Mouse (Mus musculus): ENCODE results near the gene Dock6. TPM values are rescaled to one million over a fixed set of nuclear protein-coding genes. Genes with fewer than 3 reads are reported as not detected.
"Not testable (repeated sequence)": the region's sequence is repeated elsewhere in the genome, so short reads cannot be mapped to it uniquely, and the experiment has no call there.

The Dock6 gene
- polyA plus RNA-seq, 1 experiment from 2014 or later: 17.0 TPM

- H3K4me2 ChIP-seq (replicated peaks): no peak overlapping the region
- 75% methylated on average over 8 of the region's 8 CpGs for WGBS
- H3K4me1 ChIP-seq (replicated peaks): peaks cover 7% of the 10 kb centered on the region
- no peak overlapping the region for H3K27ac ChIP-seq
- H3K9me3 ChIP-seq: no peaks in the 10 kb centered on the region
- no peak overlapping the region for H3K9ac ChIP-seq (replicated peaks)
- H3K36me3 ChIP-seq: peaks cover 14% of the 10 kb centered on the region
- H3K4me3 ChIP-seq (replicated peaks): no peak overlapping the region
- peak; percentile 66 for ATAC-seq
- no peaks in the 10 kb centered on the region for H3K27me3 ChIP-seq
Measured at GRCm38 (mm10) chr9:21792644-21793043, 59.8 kb downstream of the Dock6 start.

- ATAC-seq: no peak
- H3K4me3 ChIP-seq (replicated peaks): no peak overlapping the region
- 0 out of 2 replicates have a peak, but pooled peaks cover 9% of the 10 kb centered on the region for H3K4me1 ChIP-seq (replicated peaks)
- no peak overlapping the region for H3K9ac ChIP-seq (replicated peaks)
- H3K27ac ChIP-seq: no peak overlapping the region
- H3K27me3 ChIP-seq: no peaks in the 10 kb centered on the region
- H3K36me3 ChIP-seq: peaks cover 14% of the 10 kb centered on the region
- 87% methylated on average over 8 of the region's 8 CpGs for WGBS
- H3K9me3 ChIP-seq: no peaks in the 10 kb centered on the region
- H3K4me2 ChIP-seq (replicated peaks): no peak overlapping the region
Measured at GRCm38 (mm10) chr9:21791861-21792260, 60.6 kb downstream of the Dock6 start.

- H3K27me3 ChIP-seq: no peaks in the 10 kb centered on the region
- no peaks in the 10 kb centered on the region for H3K36me3 ChIP-seq
- WGBS: 84% methylated on average over 9 of the region's 9 CpGs
- ATAC-seq: no peak
- no peak overlapping the region for H3K27ac ChIP-seq
- H3K9ac ChIP-seq (replicated peaks): no peak overlapping the region
- no peak overlapping the region for H3K4me3 ChIP-seq (replicated peaks)
- 0 out of 2 replicates have a peak, but pooled peaks cover 3% of the 10 kb centered on the region for H3K4me1 ChIP-seq (replicated peaks)
- H3K4me2 ChIP-seq (replicated peaks): no peak overlapping the region
- no peaks in the 10 kb centered on the region for H3K9me3 ChIP-seq
Measured at GRCm38 (mm10) chr9:21788234-21788633, 64.2 kb downstream of the Dock6 start.

GRCm38 (mm10) chr9:21787654-21788053 lies 64.8 kb downstream of the Dock6 start:
- WGBS: 84% methylated on average over 5 of the region's 5 CpGs
- no peak overlapping the region for H3K4me3 ChIP-seq (replicated peaks)
- no peak overlapping the region for H3K4me2 ChIP-seq (replicated peaks)
- no peaks in the 10 kb centered on the region for H3K9me3 ChIP-seq
- H3K27me3 ChIP-seq: no peaks in the 10 kb centered on the region
- H3K9ac ChIP-seq (replicated peaks): no peak overlapping the region
- no peak for ATAC-seq
- H3K36me3 ChIP-seq: no peaks in the 10 kb centered on the region
- H3K4me1 ChIP-seq (replicated peaks): 0 out of 2 replicates have a peak, but pooled peaks cover 3% of the 10 kb centered on the region
- no peak overlapping the region for H3K27ac ChIP-seq

GRCm38 (mm10) chr9:21786906-21787305 lies 65.5 kb downstream of the Dock6 start:
- H3K9me3 ChIP-seq: no peaks in the 10 kb centered on the region
- 3% methylated on average over 6 of the region's 6 CpGs for WGBS
- H3K4me1 ChIP-seq (replicated peaks): 0 out of 2 replicates have a peak, but pooled peaks cover 3% of the 10 kb centered on the region
- no peak overlapping the region for H3K9ac ChIP-seq (replicated peaks)
- ATAC-seq: peak; percentile 60; the same call in 1 of the 2 replicates
- no peak overlapping the region for H3K4me3 ChIP-seq (replicated peaks)
- no peaks in the 10 kb centered on the region for H3K27me3 ChIP-seq
- no peaks in the 10 kb centered on the region for H3K36me3 ChIP-seq
- H3K27ac ChIP-seq: no peak overlapping the region
- no peak overlapping the region; the same call in 1 of the 2 replicates for H3K4me2 ChIP-seq (replicated peaks)

- WGBS: 85% methylated on average over 2 of the region's 2 CpGs
- not testable (repeated sequence) for H3K27me3 ChIP-seq; H3K9ac ChIP-seq (replicated peaks); H3K36me3 ChIP-seq; H3K27ac ChIP-seq; H3K4me3 ChIP-seq (replicated peaks); H3K9me3 ChIP-seq; H3K4me1 ChIP-seq (replicated peaks); ATAC-seq; H3K4me2 ChIP-seq (replicated peaks)
Measured at GRCm38 (mm10) chr9:21786309-21786708, 66.1 kb downstream of the Dock6 start.

- Histone ChIP-seq H3K27ac (no peak overlapping the region), H3K9ac (replicated peaks) (no peak overlapping the region), H3K27me3 (no peaks in the 10 kb centered on the region), H3K9me3 (no peaks in the 10 kb centered on the region), H3K4me1 (replicated peaks) (0 out of 2 replicates have a peak, but pooled peaks cover 3% of the 10 kb centered on the region), H3K4me3 (replicated peaks) (no peak overlapping the region), H3K36me3 (peaks cover 5% of the 10 kb centered on the region; the same call in 1 of the 2 replicates), H3K4me2 (replicated peaks) (no peak overlapping the region)
- no peak for ATAC-seq
- WGBS: 91% methylated on average over 7 of the region's 7 CpGs
Measured at GRCm38 (mm10) chr9:21784517-21785307, 67.7 kb downstream of the Dock6 start.

- no peaks in the 10 kb centered on the region for H3K27me3 ChIP-seq
- 87% methylated on average over 15 of the region's 15 CpGs for WGBS
Measured at GRCm38 (mm10) chr9:21781657-21782468, 70.6 kb downstream of the Dock6 start.

GRCm38 (mm10) chr9:21777726-21778125 lies 74.7 kb downstream of the Dock6 start:
- Histone ChIP-seq H3K4me1 (replicated peaks) (no peaks in the 10 kb centered on the region), H3K9ac (replicated peaks) (no peak overlapping the region), H3K36me3 (peaks cover 20% of the 10 kb centered on the region), H3K4me2 (replicated peaks) (no peak overlapping the region), H3K4me3 (replicated peaks) (no peak overlapping the region), H3K27me3 (no peaks in the 10 kb centered on the region), H3K27ac (no peak overlapping the region), H3K9me3 (no peaks in the 10 kb centered on the region)
- 92% methylated on average over 3 of the region's 3 CpGs for WGBS
- no peak for ATAC-seq

More at GRCm38 (mm10) chr9:21781657-21782468, 70.6 kb downstream of the Dock6 start:
- no peak overlapping the region for H3K4me2 ChIP-seq (replicated peaks)
- no peaks in the 10 kb centered on the region for H3K4me1 ChIP-seq (replicated peaks)
- H3K9me3 ChIP-seq: no peaks in the 10 kb centered on the region
- no peak overlapping the region for H3K27ac ChIP-seq
- no peak for ATAC-seq
- peaks cover 20% of the 10 kb centered on the region for H3K36me3 ChIP-seq
- H3K9ac ChIP-seq (replicated peaks): no peak overlapping the region
- no peak overlapping the region for H3K4me3 ChIP-seq (replicated peaks)

GRCm38 (mm10) chr9:21774353-21774752 lies 78.1 kb downstream of the Dock6 start:
- H3K36me3 ChIP-seq: peaks cover 12% of the 10 kb centered on the region
- WGBS: 93% methylated on average over 16 of the region's 16 CpGs
- no peak overlapping the region for H3K4me3 ChIP-seq (replicated peaks)
- no peaks in the 10 kb centered on the region for H3K9me3 ChIP-seq
- H3K9ac ChIP-seq (replicated peaks): no peak overlapping the region
- no peak overlapping the region for H3K27ac ChIP-seq
- H3K4me1 ChIP-seq (replicated peaks): no peaks in the 10 kb centered on the region
- no peak for ATAC-seq
- H3K4me2 ChIP-seq (replicated peaks): no peak overlapping the region
- no peaks in the 10 kb centered on the region for H3K27me3 ChIP-seq

GRCm38 (mm10) chr9:21773396-21773795 lies 79.0 kb downstream of the Dock6 start:
- WGBS: 88% methylated on average over 5 of the region's 5 CpGs

More at GRCm38 (mm10) chr9:21773396-21773795, 79.0 kb downstream of the Dock6 start:
- ATAC-seq; H3K9ac ChIP-seq (replicated peaks); H3K9me3 ChIP-seq; H3K27me3 ChIP-seq; H3K36me3 ChIP-seq; H3K4me1 ChIP-seq (replicated peaks); H3K4me2 ChIP-seq (replicated peaks); H3K27ac ChIP-seq; H3K4me3 ChIP-seq (replicated peaks): not testable (repeated sequence)
